Mouse (Mus musculus): Measurements from ENCODE around the gene Gnb5.

Gnb5 gene

GRCm38 (mm10) chr9:75306126-75306898 is at the start of gene Gnb5:
Gene Gnb5 (plus strand): TSS chr9:75306288.
- no peak for DNase-seq (ENCODE audit: low read depth in 2 of 2, low spot score in 2 of 2)

- DNase-seq (ENCODE audit: low read depth in 2 of 2, low spot score in 2 of 2): no peak
Measured at GRCm38 (mm10) chr9:75258792-75259191, 47.3 kb upstream of the Gnb5 start.

- no peak for DNase-seq (ENCODE audit: low read depth in 2 of 2, low spot score in 2 of 2)
Measured at GRCm38 (mm10) chr9:75259656-75260055, 46.4 kb upstream of the Gnb5 start.

GRCm38 (mm10) chr9:75261332-75261872 is 44.7 kb upstream of the Gnb5 start:
- DNase-seq (ENCODE audit: low read depth in 2 of 2, low spot score in 2 of 2): no peak

GRCm38 (mm10) chr9:75262235-75262826 is 43.8 kb upstream of the Gnb5 start:
- DNase-seq (ENCODE audit: low read depth in 2 of 2, low spot score in 2 of 2): no peak

GRCm38 (mm10) chr9:75264008-75264718 is 41.9 kb upstream of the Gnb5 start:
- DNase-seq (ENCODE audit: low read depth in 2 of 2, low spot score in 2 of 2): no peak

- DNase-seq (ENCODE audit: low read depth in 2 of 2, low spot score in 2 of 2): no peak
Measured at GRCm38 (mm10) chr9:75267147-75267546, 38.9 kb upstream of the Gnb5 start.

GRCm38 (mm10) chr9:75270382-75270781 is 35.7 kb upstream of the Gnb5 start:
- DNase-seq (ENCODE audit: low read depth in 2 of 2, low spot score in 2 of 2): no peak

GRCm38 (mm10) chr9:75271539-75271938 is 34.5 kb upstream of the Gnb5 start:
- no peak for DNase-seq (ENCODE audit: low read depth in 2 of 2, low spot score in 2 of 2)

- DNase-seq (ENCODE audit: low read depth in 2 of 2, low spot score in 2 of 2): no peak
Measured at GRCm38 (mm10) chr9:75273646-75274045, 32.4 kb upstream of the Gnb5 start.

- DNase-seq (ENCODE audit: low read depth in 2 of 2, low spot score in 2 of 2): no peak
Measured at GRCm38 (mm10) chr9:75274486-75274885, 31.6 kb upstream of the Gnb5 start.

GRCm38 (mm10) chr9:75275051-75275450 is 31.0 kb upstream of the Gnb5 start:
- no peak for DNase-seq (ENCODE audit: low read depth in 2 of 2, low spot score in 2 of 2)

- DNase-seq (ENCODE audit: low read depth in 2 of 2, low spot score in 2 of 2): peak; percentile 18 to 36
Measured at GRCm38 (mm10) chr9:75280814-75281213, 25.3 kb upstream of the Gnb5 start.

GRCm38 (mm10) chr9:75282179-75282578 is 23.9 kb upstream of the Gnb5 start:
- no peak for DNase-seq (ENCODE audit: low read depth in 2 of 2, low spot score in 2 of 2)

GRCm38 (mm10) chr9:75282830-75283229 is 23.3 kb upstream of the Gnb5 start:
- DNase-seq (ENCODE audit: low read depth in 2 of 2, low spot score in 2 of 2): peak in 1 of 2 experiments; percentile 16

- no peak for DNase-seq (ENCODE audit: low read depth in 2 of 2, low spot score in 2 of 2)
Measured at GRCm38 (mm10) chr9:75283636-75284035, 22.5 kb upstream of the Gnb5 start.

GRCm38 (mm10) chr9:75285363-75285762 is 20.7 kb upstream of the Gnb5 start:
- DNase-seq (ENCODE audit: low read depth in 2 of 2, low spot score in 2 of 2): no peak

- no peak for DNase-seq (ENCODE audit: low read depth in 2 of 2, low spot score in 2 of 2)
Measured at GRCm38 (mm10) chr9:75287636-75288035, 18.5 kb upstream of the Gnb5 start.

- no peak for DNase-seq (ENCODE audit: low read depth in 2 of 2, low spot score in 2 of 2)
Measured at GRCm38 (mm10) chr9:75289545-75289944, 16.5 kb upstream of the Gnb5 start.

- DNase-seq (ENCODE audit: low read depth in 2 of 2, low spot score in 2 of 2): peak in 1 of 2 experiments; percentile 12
Measured at GRCm38 (mm10) chr9:75299342-75299741, 6.7 kb upstream of the Gnb5 start.

GRCm38 (mm10) chr9:75303033-75303432 is 3.1 kb upstream of the Gnb5 start:
- no peak for DNase-seq (ENCODE audit: low read depth in 2 of 2, low spot score in 2 of 2)

All from CD8-positive naive resting alpha-beta T cell, adult 2 months (primary cell).